Mouse (Mus musculus) thymus, adult 2 months (tissue): ENCODE results near the gene Dpp6.

Source experiments
- CTCF ChIP-seq: fragments of 200-500 bp; IDR thresholded peaks from 2 replicates; pipeline ENCODE4 v1.5.1; 2012; ENCODE audit warnings: mild to moderate bottlenecking, control low read depth, low read length, moderate library complexity, borderline replicate concordance; ENCODE audit not compliant: control insufficient read depth, poor library complexity, insufficient read depth; ENCODE audit errors: extremely low read depth
- POLR2A ChIP-seq: fragments of 200-500 bp; IDR thresholded peaks from 2 replicates; pipeline ENCODE4 v1.6.1; 2012; ENCODE audit warnings: mild to moderate bottlenecking, low read length, control low read depth, moderate library complexity; ENCODE audit not compliant: control insufficient read depth, poor library complexity, insufficient read depth; ENCODE audit errors: extremely low read depth

DNA sequence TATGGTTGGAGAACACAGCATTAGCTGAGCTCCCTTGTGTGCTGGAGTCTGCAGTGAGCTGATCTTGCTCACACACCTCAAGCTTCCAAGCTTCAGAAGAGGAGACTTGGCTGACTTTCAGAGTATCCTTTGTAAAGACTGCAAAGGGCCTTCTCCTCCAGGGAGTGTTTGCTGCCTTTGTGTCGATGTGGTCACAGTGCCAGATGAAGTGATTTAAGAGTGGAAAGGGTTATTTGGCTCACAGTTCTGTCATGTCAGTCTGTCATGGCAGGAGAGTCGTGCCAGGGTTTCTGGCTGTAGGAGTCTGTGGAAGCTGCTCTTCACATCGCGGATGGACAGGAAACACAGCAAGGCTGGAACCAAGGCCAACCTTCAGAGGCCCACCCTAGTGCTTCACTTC, 899.0 kb downstream of the Dpp6 start:
- TF ChIP-seq CTCF (no peak), POLR2A (no peak)
